Mouse (Mus musculus): Measurements from ENCODE around the gene Duoxa2.

- no peak for TF ChIP-seq CTCF (IDR thresholded peaks at IDR 0.05; ENCODE audit: low read depth, low read length)
- TF ChIP-seq POLR2A (IDR thresholded peaks at IDR 0.05; ENCODE audit: extremely low read depth, insufficient read depth, low read length) = no peak
Observed at GRCm38 (mm10) chr2:122284091-122284490, 14.6 kb upstream of the Duoxa2 start.
